Mouse (Mus musculus) spleen, postnatal 4 days (tissue): Measurements from ENCODE around the gene Rarres1.

Source experiments
- DNase-seq, 2 experiments: peaks; one replicate each; pipeline ENCODE4 v3.0.0; 2022; ENCODE audit warnings: low spot score in 2 of 2

Gene Rarres1

DNA sequence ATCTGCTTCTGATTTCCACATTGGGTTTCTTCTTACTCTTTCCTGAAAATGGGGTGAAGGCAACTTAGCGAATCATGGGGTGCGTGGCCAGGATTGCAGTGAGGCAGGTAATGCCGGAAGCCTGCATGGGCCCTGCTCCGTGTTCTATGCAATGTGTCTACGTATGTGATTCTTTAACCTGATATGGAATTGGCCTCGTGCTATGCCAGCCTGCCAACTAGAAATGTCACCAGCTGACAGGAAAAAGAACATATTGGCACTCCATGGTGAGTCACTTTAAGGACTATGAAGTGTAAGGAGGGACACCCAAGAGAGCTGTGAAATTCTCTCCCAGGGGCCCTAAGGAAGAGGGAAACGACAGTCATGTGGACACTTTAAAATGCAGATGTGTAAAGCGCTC, 22.2 kb downstream of the Rarres1 start:
- no peak for DNase-seq

DNA sequence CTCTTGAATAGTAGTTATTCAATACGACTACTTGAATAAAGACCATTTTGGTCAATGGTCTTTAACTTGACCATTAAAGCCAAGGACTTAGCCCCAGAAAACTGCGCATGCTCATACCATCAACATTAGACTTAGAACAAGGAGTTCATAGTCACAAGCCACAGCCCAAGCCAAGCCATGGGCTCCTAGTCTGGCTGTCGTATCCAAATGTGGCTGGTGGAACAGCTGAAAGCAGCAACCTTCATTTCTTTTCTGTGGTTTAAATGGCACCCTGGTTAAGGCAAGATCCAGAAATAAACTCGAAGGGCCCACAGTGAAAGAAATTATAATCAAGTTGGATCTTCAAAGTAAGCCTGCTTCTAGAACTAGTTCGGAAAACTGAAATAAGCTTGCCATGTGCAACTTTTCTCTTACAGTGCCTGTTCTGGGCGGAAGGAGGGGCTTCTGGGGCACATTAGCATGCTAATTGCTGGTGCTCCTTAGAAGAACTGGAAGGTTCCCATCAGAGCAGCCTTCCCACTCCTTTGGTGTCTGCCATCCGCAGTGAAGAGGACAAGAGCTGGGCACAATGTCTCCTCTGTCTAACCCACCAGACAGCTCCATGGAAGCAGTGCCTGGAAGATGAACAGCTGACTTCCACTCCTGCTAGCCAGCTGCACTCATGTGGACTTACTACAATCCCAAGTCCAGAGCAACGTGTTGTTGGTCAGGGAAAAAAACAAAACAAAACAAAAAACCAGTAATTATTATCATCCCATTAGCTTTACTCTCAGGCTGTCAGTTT, 23.0 kb downstream of the Rarres1 start:
- DNase-seq: no peak

- no peak for DNase-seq
Measured at GRCm38 (mm10) chr3:67490156-67490555, 25.2 kb downstream of the Rarres1 start.

DNA sequence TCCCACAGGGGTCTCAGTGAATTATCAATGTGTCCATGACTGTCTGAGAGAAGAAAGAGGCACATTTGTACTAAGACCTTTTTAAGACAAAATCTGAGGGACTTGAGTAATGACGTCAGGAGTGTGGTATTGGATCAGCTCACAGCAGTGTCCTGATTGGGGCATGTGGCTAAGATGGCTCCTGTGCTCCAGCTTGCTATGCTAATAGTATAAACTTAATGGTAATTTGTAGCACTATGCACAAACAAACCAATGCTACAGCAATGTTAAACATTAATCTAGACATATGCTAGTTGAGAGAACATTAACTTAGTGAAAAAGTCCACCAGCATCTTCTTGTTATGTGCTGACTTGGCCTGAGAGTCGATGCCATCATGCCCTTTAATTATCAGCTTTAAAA, 30.1 kb downstream of the Rarres1 start:
- DNase-seq: no peak

- DNase-seq: no peak
Measured at GRCm38 (mm10) chr3:67482400-67482799, 32.9 kb downstream of the Rarres1 start.

- DNase-seq: no peak
Measured at GRCm38 (mm10) chr3:67479806-67480205, 35.5 kb downstream of the Rarres1 start.

DNA sequence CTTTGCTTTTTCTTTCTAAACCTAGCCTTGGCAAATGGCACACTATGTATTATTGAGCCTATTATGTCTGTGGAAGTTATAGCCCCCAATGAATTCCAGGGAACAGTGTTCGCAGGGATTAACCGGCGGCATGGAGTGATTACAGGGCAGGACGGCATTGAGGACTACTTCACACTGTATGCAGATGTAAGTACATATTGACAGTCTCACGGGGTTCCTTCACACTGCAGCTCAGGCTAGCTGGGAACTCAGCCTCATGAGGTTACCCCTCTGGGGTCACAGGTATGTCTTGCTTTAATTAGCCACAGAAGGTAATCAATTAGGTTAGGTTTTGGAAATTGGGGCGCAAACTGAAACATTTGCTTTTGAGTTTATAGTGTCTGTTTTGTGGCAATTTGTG, 41.9 kb downstream of the Rarres1 start:
- no peak for DNase-seq

- DNase-seq: no peak
Measured at GRCm38 (mm10) chr3:67471408-67472127, 43.8 kb downstream of the Rarres1 start.

DNA sequence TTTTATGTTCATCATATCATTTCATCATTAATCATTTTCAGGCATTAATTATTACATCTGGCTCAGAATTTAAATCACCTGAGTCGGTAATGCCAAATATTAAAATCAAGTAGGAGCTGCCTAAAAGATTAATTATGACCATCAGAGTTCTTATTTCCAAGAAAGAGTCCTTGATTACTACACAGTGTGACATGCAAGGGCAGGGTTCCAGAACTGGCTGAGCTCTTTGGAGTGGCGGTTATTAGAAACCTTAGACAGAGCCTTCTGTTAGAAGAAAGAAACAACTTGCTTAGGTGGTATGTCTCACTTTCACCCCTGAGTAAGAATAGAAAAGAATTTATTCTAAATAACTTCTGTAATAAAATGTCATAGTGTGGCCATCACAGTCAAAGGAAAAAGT, 48.0 kb downstream of the Rarres1 start:
- DNase-seq: no peak

DNA sequence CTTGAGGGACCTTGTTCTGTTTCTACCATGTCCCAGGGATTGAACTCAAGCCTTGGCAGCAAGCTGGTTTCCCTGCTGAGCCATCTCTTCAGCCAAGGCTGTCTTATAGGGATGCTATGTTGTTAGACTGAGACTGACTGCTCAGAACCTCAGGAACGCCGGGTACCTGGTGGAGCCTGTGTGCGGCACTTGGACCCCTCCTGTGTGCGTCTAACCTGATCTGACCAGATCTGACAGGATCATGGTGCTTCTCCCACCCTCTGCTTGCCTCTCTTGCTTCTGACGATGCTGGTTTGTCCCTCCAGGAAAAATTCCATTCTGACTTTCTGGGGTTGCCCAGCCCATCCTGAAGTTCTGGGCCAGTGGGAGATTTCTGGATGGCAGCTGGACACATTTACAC, 48.7 kb downstream of the Rarres1 start:
- DNase-seq: no peak

DNA sequence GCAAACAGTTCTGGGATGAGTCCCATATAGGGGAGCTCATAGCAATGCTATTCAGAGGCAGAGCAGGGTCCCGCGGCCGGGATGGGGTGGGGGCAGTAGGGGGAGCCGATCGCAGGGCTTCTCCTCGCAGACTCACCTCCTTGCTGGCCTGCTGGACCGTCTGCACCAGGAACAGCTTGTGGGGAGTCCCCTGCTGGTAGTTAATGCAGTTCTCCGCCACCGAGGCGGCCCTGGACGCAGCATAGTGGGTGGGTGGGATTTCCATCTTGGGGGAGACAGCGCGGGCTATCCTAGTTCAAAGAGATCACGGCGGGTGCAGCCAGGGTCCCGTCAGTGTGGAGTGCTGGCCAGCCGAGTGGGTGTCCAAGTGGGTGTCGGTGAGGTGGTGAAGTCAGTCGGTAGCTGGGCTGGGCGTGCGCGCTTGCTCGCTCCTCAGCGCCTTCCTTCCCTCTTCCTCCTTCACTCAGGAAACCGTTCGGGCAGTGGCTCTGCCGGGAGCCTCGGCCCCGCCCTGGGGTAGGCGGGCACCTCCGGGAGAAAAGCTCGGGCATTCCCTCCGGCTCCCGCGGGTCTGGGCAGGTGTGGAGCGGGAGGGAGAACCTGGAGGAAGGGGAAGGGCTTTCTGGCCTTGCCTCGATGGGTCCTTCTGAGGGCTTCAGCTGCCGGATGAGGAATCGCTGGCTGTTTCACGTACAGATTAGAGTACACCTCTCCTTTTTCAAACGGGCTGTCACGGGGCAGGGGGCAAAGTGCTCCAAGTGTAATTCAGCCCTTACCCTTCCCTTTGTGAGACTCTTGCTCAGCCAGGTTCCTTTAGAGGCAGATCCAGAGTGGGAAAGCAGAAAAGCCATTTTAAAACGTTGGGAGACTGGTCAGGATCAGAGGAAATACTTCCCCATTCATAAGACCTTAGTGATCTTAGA, 51.6 kb downstream of the Rarres1 start, which contains the start of gene Lxn:
Gene Lxn (minus strand): TSS at position 477 of the 923 bp plus-strand sequence.
- peak; percentile 46 to 75 for DNase-seq

DNA sequence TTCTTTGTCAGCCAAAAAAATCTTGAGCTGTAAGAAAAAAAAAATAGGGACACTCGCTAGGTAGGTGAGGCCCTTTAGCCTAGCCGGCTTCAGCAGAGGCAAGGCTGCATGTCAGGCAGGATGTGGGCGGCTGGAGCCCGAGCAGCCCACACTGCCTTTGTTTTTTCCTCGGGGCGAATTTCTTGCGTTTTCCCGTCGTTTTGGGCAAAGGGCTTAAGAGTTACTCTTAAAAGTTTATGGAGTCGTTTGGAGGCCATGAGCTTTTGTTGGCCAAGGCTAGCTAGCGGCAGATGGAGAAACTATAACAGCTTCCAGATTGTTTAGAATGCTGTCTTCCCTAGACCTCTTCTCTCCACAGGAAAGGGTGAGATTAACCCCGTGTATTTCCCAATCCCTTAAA, 52.3 kb downstream of the Rarres1 start:
- no peak for DNase-seq

DNA sequence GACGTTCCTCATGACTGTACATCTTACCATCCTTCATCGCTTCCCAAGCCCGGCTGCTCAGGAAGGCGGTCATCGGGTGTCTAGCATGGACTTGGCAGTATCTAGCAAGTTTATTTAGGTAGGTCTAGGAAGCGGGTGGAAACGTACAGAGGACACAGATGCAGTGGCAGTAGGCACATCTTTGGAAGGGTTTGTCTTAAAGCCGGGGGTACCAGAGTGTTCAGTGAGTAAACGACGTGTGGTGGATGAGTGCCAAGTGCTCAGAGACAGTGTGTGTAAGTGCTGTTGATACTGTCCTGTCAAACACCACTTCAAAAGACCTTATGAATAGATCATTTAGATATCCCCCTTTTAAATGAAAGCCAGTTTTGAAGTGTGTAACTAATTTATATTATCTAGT, 52.7 kb downstream of the Rarres1 start:
- no peak for DNase-seq

GRCm38 (mm10) chr3:67462015-67462414, 53.3 kb downstream of the Rarres1 start:
- DNase-seq: no peak

DNA sequence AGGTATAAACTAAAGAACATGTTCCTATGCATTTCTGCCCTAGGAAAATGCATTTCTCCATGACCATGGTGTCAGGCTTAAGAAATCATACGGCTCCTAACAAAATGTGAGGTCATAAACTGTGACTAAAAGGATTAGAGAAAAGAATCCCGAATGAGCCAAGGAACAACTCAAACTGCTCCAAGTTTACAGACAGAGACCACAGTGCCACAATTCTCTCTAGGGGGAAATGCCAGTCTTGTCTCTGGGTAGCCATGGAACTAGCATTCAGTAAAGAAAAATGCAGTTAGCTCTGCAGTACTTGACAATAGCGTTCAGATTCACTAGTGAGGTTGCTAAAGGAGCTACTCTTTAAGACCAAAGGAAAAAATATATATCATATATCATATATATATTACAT, 55.4 kb downstream of the Rarres1 start:
- no peak for DNase-seq

GRCm38 (mm10) chr3:67450601-67451210, 64.6 kb downstream of the Rarres1 start:
- no peak for DNase-seq

- no peak for DNase-seq
Measured at GRCm38 (mm10) chr3:67449660-67450059, 65.7 kb downstream of the Rarres1 start.

DNA sequence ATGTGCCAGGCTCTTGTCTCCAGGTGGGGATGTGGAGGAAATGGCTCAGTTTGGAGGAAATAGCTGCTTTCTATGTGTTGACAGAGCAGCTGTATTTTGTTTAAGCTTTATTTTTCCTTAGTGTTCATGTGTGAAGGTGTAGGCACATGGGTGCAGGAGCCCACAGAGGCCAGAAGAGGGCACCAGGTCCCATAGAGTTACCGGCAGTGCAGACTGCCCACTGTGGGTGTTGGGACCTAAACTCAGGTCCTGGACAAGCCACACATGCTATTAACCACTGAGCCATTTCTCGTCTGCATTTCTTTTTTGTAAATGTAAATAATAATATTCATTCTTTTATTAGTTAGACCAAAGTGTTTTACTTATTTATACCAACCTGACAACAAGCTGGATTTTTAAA, 68.2 kb downstream of the Rarres1 start:
- DNase-seq: peak in 1 of 2 experiments; percentile 56

- no peak for DNase-seq
Measured at GRCm38 (mm10) chr3:67434011-67434410, 81.3 kb downstream of the Rarres1 start.

- DNase-seq: peak; percentile 84 to 94
Measured at GRCm38 (mm10) chr3:67429999-67430380, 85.3 kb downstream of the Rarres1 start, which contains the start of gene Gfm1. Gfm1 (plus strand) TSS chr3:67430096.

DNA sequence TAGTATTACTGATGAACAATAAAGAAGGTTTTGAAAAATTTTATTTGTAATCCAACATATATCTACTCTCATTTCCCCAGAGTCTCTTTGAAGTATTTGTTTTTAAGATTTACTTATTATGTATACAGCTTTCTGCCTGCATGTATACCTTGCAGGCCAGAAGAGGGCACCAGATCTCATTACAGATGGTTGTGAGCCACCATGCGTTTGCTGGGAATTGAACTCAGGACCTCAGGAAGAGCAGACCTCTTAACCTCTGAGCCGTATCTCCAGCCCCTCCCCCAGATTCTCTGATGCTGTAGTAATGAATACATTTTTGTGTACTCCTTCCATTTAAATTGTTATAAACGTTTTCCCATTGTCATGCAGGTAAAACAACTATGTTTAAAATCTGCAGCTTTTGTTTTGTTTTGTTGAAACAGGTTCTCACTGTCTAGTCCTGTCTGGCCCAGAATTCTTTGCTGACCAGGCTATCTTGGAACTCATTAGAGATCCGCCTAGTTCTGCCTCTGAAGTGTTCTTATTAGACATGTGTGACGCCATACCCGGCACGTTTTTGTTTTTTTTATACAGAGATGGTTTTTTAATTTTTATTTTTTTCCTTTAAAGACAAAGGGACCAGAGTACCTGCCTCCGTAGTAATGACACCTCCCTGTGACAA, 85.9 kb downstream of the Rarres1 start:
- DNase-seq: no peak
